Mouse (Mus musculus): Measurements from ENCODE around the gene 1700016C15Rik. TPM values are rescaled to one million over a fixed set of nuclear protein-coding genes. Genes with fewer than 3 reads are reported as not detected.

The 1700016C15Rik gene
- polyA plus RNA-seq, 1 experiment from 2014 or later = not detected

GRCm38 (mm10) chr1:177731973-177732372 lies 2.4 kb downstream of the 1700016C15Rik start:
- DNase-seq (ENCODE audit: low spot score) = no peak
- no peak for ATAC-seq (ENCODE audit: low FRiP score)

GRCm38 (mm10) chr1:177737505-177738105 lies 8.0 kb downstream of the 1700016C15Rik start:
- 66% methylated on average over 6 of the region's 6 CpGs for WGBS
- H3K4me3 ChIP-seq (replicated peaks; ENCODE audit: low read length) = no peak overlapping the region
- H3K4me1 ChIP-seq (replicated peaks; ENCODE audit: control insufficient read depth, insufficient read depth, low read length) = no peaks in the 10 kb centered on the region
- H3K36me3 ChIP-seq (replicated peaks; ENCODE audit: control insufficient read depth, insufficient read depth) = no peaks in the 10 kb centered on the region
- ATAC-seq (ENCODE audit: low FRiP score) (no peak), DNase-seq (ENCODE audit: low spot score) (no peak)
- no peak overlapping the region for H3K27ac ChIP-seq
- no peaks in the 10 kb centered on the region for H3K9me3 ChIP-seq (ENCODE audit: control insufficient read depth, low read length)
- no peaks in the 10 kb centered on the region for H3K27me3 ChIP-seq (ENCODE audit: control insufficient read depth, insufficient read depth, low read length)
- H3K9ac ChIP-seq = no peak overlapping the region
- no peak overlapping the region for H3K4me2 ChIP-seq (replicated peaks)

More at GRCm38 (mm10) chr1:177731973-177732372, 2.4 kb downstream of the 1700016C15Rik start:
- Histone ChIP-seq H3K27ac (no peak overlapping the region), H3K4me2 (replicated peaks) (no peak overlapping the region), H3K4me1 (replicated peaks; ENCODE audit: control insufficient read depth, insufficient read depth, low read length) (no peaks in the 10 kb centered on the region), H3K36me3 (replicated peaks; ENCODE audit: control insufficient read depth, insufficient read depth) (no peaks in the 10 kb centered on the region), H3K9me3 (ENCODE audit: control insufficient read depth, low read length) (0 out of 2 replicates have a peak, but pooled peaks cover 7% of the 10 kb centered on the region), H3K27me3 (ENCODE audit: control insufficient read depth, insufficient read depth, low read length) (no peaks in the 10 kb centered on the region), H3K4me3 (replicated peaks; ENCODE audit: low read length) (no peak overlapping the region), H3K9ac (no peak overlapping the region)
- WGBS = 92% methylated on average over 3 of the region's 3 CpGs

- Histone ChIP-seq H3K4me2 (replicated peaks) (no peak overlapping the region), H3K9ac (no peak overlapping the region), H3K4me3 (replicated peaks; ENCODE audit: low read length) (no peak overlapping the region), H3K9me3 (ENCODE audit: control insufficient read depth, low read length) (no peaks in the 10 kb centered on the region), H3K36me3 (replicated peaks; ENCODE audit: control insufficient read depth, insufficient read depth) (no peaks in the 10 kb centered on the region), H3K4me1 (replicated peaks; ENCODE audit: control insufficient read depth, insufficient read depth, low read length) (no peaks in the 10 kb centered on the region), H3K27ac (no peak overlapping the region), H3K27me3 (ENCODE audit: control insufficient read depth, insufficient read depth, low read length) (no peaks in the 10 kb centered on the region)
- DNase-seq (ENCODE audit: low spot score) (no peak), ATAC-seq (ENCODE audit: low FRiP score) (no peak)
- WGBS = 85% methylated on average over 1 of the region's 1 CpGs
Observed at GRCm38 (mm10) chr1:177740707-177741106, 11.1 kb downstream of the 1700016C15Rik start.

- DNase-seq (ENCODE audit: low spot score) (no peak), ATAC-seq (ENCODE audit: low FRiP score) (no peak)
- no peaks in the 10 kb centered on the region for H3K36me3 ChIP-seq (replicated peaks; ENCODE audit: control insufficient read depth, insufficient read depth)
- H3K27ac ChIP-seq = no peak overlapping the region
- H3K9me3 ChIP-seq (ENCODE audit: control insufficient read depth, low read length) = no peaks in the 10 kb centered on the region
- no peak overlapping the region for H3K4me2 ChIP-seq (replicated peaks)
- no peak overlapping the region for H3K9ac ChIP-seq
- H3K27me3 ChIP-seq (ENCODE audit: control insufficient read depth, insufficient read depth, low read length) = no peaks in the 10 kb centered on the region
- 78% methylated on average over 1 of the region's 1 CpGs for WGBS
- no peak overlapping the region for H3K4me3 ChIP-seq (replicated peaks; ENCODE audit: low read length)
- H3K4me1 ChIP-seq (replicated peaks; ENCODE audit: control insufficient read depth, insufficient read depth, low read length) = no peaks in the 10 kb centered on the region
Observed at GRCm38 (mm10) chr1:177742119-177742518, 12.5 kb downstream of the 1700016C15Rik start.

- Histone ChIP-seq H3K27me3 (ENCODE audit: control insufficient read depth, insufficient read depth, low read length) (no peaks in the 10 kb centered on the region), H3K9ac (no peak overlapping the region), H3K4me1 (replicated peaks; ENCODE audit: control insufficient read depth, insufficient read depth, low read length) (no peaks in the 10 kb centered on the region), H3K4me2 (replicated peaks) (no peak overlapping the region), H3K36me3 (replicated peaks; ENCODE audit: control insufficient read depth, insufficient read depth) (no peaks in the 10 kb centered on the region), H3K27ac (no peak overlapping the region), H3K4me3 (replicated peaks; ENCODE audit: low read length) (no peak overlapping the region), H3K9me3 (ENCODE audit: control insufficient read depth, low read length) (peaks cover 10% of the 10 kb centered on the region; the same call in 1 of the 2 replicates)
- ATAC-seq (ENCODE audit: low FRiP score) (no peak), DNase-seq (ENCODE audit: low spot score) (no peak)
- WGBS = 86% methylated on average over 7 of the region's 7 CpGs
Observed at GRCm38 (mm10) chr1:177744521-177745325, 15.1 kb downstream of the 1700016C15Rik start.

GRCm38 (mm10) chr1:177747869-177748540 lies 18.4 kb downstream of the 1700016C15Rik start:
- no peak overlapping the region for H3K9ac ChIP-seq
- DNase-seq (ENCODE audit: low spot score) (no peak), ATAC-seq (ENCODE audit: low FRiP score) (no peak)
- H3K4me1 ChIP-seq (replicated peaks; ENCODE audit: control insufficient read depth, insufficient read depth, low read length) = no peaks in the 10 kb centered on the region
- H3K9me3 ChIP-seq (ENCODE audit: control insufficient read depth, low read length) = peaks cover 23% of the 10 kb centered on the region
- no peak overlapping the region for H3K4me3 ChIP-seq (replicated peaks; ENCODE audit: low read length)
- H3K4me2 ChIP-seq (replicated peaks) = no peak overlapping the region
- no peaks in the 10 kb centered on the region for H3K27me3 ChIP-seq (ENCODE audit: control insufficient read depth, insufficient read depth, low read length)
- H3K27ac ChIP-seq = no peak overlapping the region
- 96% methylated on average over 6 of the region's 6 CpGs for WGBS
- no peaks in the 10 kb centered on the region for H3K36me3 ChIP-seq (replicated peaks; ENCODE audit: control insufficient read depth, insufficient read depth)

- DNase-seq (ENCODE audit: low spot score) (no peak), ATAC-seq (ENCODE audit: low FRiP score) (no peak)
- H3K27ac ChIP-seq = no peak overlapping the region
- WGBS = 47% methylated on average over 1 of the region's 1 CpGs
- H3K36me3 ChIP-seq (replicated peaks; ENCODE audit: control insufficient read depth, insufficient read depth) = no peaks in the 10 kb centered on the region
- H3K9ac ChIP-seq = no peak overlapping the region
- no peak overlapping the region for H3K4me3 ChIP-seq (replicated peaks; ENCODE audit: low read length)
- H3K27me3 ChIP-seq (ENCODE audit: control insufficient read depth, insufficient read depth, low read length) = no peaks in the 10 kb centered on the region
- H3K4me2 ChIP-seq (replicated peaks) = no peak overlapping the region
- no peaks in the 10 kb centered on the region for H3K4me1 ChIP-seq (replicated peaks; ENCODE audit: control insufficient read depth, insufficient read depth, low read length)
- peaks cover 23% of the 10 kb centered on the region for H3K9me3 ChIP-seq (ENCODE audit: control insufficient read depth, low read length)
Observed at GRCm38 (mm10) chr1:177753496-177753895, 23.9 kb downstream of the 1700016C15Rik start.

- Histone ChIP-seq H3K27ac (no peak overlapping the region), H3K36me3 (replicated peaks; ENCODE audit: control insufficient read depth, insufficient read depth) (no peaks in the 10 kb centered on the region), H3K4me1 (replicated peaks; ENCODE audit: control insufficient read depth, insufficient read depth, low read length) (no peaks in the 10 kb centered on the region), H3K9me3 (ENCODE audit: control insufficient read depth, low read length) (no peaks in the 10 kb centered on the region), H3K9ac (no peak overlapping the region), H3K4me2 (replicated peaks) (no peak overlapping the region), H3K4me3 (replicated peaks; ENCODE audit: low read length) (no peak overlapping the region), H3K27me3 (ENCODE audit: control insufficient read depth, insufficient read depth, low read length) (no peaks in the 10 kb centered on the region)
- 92% methylated on average over 5 of the region's 5 CpGs for WGBS
- DNase-seq (ENCODE audit: low spot score) = no peak
- ATAC-seq (ENCODE audit: low FRiP score) = no peak
Observed at GRCm38 (mm10) chr1:177757249-177757648, 27.6 kb downstream of the 1700016C15Rik start.

GRCm38 (mm10) chr1:177768931-177769330 lies 39.3 kb downstream of the 1700016C15Rik start:
- ATAC-seq (ENCODE audit: low FRiP score) (no peak), DNase-seq (ENCODE audit: low spot score) (no peak)

More at GRCm38 (mm10) chr1:177768931-177769330, 39.3 kb downstream of the 1700016C15Rik start:
- Histone ChIP-seq H3K4me2 (replicated peaks) (no peak overlapping the region), H3K27ac (no peak overlapping the region), H3K9me3 (ENCODE audit: control insufficient read depth, low read length) (no peaks in the 10 kb centered on the region), H3K4me3 (replicated peaks; ENCODE audit: low read length) (no peak overlapping the region), H3K27me3 (ENCODE audit: control insufficient read depth, insufficient read depth, low read length) (no peaks in the 10 kb centered on the region), H3K4me1 (replicated peaks; ENCODE audit: control insufficient read depth, insufficient read depth, low read length) (no peaks in the 10 kb centered on the region), H3K36me3 (replicated peaks; ENCODE audit: control insufficient read depth, insufficient read depth) (peaks cover 67% of the 10 kb centered on the region), H3K9ac (no peak overlapping the region)

Data from hindbrain, embryonic 14.5 days (tissue).